Mouse (Mus musculus): ENCODE measurements at regions not wholly inside any gene's neighbourhood (a gene's known extent, or its start where the extent isn't known, plus 50 kb on each side); places are given as distances from the start of the nearest gene placed in this dataset.

DNA sequence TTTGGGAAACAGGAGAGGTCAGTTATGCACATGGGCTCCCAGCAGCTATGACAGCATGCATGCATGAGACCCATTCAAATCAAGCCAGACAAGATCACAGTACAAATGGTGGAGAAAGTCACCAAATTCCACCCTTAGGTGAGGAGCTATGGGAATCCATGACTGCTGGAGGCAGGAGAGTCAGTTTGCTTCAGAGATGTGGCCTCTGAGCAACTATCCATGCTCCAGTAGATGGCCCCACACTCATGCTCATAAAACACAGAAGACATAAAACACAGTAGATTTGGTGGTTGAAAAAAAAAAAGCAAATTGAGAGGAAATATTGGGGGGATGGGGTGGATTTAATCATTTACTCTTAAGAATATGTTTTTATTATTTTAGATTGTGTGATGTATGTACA lies 159.2 kb upstream of the Plxnc1 start:
- TF ChIP-seq FLI1 (IDR thresholded peaks at IDR 0.05; ENCODE audit: low read length), result no peak
- no peak for TF ChIP-seq GATA1 (IDR thresholded peaks at IDR 0.05; ENCODE audit: borderline replicate concordance, low read length)

Measured in megakaryocyte, embryonic 14.5 days (primary cell).